Mouse (Mus musculus) CH12.LX (cell line): ENCODE results near the gene Wnk2. TPM values are rescaled to one million over a fixed set of nuclear protein-coding genes. Genes with fewer than 3 reads are reported as not detected.

ENCODE experiments used
- DNase-seq: peaks from one replicate; pipeline ENCODE4 v3.0.0-alpha.2; 2013; ENCODE audit errors: extremely low read depth
- H3K27ac ChIP-seq: 2 replicates; pipeline ENCODE4 v1.5.1; 2012; ENCODE audit warnings: low read depth, mild to moderate bottlenecking, control low read depth, moderate library complexity; ENCODE audit not compliant: insufficient read depth
- H3K27me3 ChIP-seq: replicated peaks from 2 replicates; pipeline ENCODE3; 2012; ENCODE audit warnings: inconsistent platforms
- H3K36me3 ChIP-seq, 2 experiments: replicated peaks in 1 of 2; 2 replicates each; pipeline versions ENCODE3 to v1.6.1; 2012; ENCODE audit warnings: inconsistent platforms in 1 of 2, low read length in 1 of 2, mild to moderate bottlenecking in 1 of 2, mixed read lengths in 1 of 2, moderate library complexity in 1 of 2; ENCODE audit not compliant: control insufficient read depth in 1 of 2, insufficient read depth in 1 of 2
- H3K4me1 ChIP-seq, 2 experiments: 2 replicates each; pipeline ENCODE4 v1.6.1; 2012; ENCODE audit warnings: inconsistent platforms in 1 of 2, moderate library complexity in 1 of 2; ENCODE audit not compliant: insufficient read depth in 2 of 2, control insufficient read depth in 1 of 2
- H3K4me2 ChIP-seq: 2 replicates; pipeline ENCODE4 v1.6.1; 2012; ENCODE audit warnings: low read depth, mild to moderate bottlenecking, control low read depth; ENCODE audit not compliant: poor library complexity, insufficient read depth, severe bottlenecking
- H3K4me3 ChIP-seq, 3 experiments: fragments of 150-350 bp in 1 of 3; sonication (generic) in 1 of 3; replicated peaks in 1 of 3; 2 replicates each; pipeline versions ENCODE3 to v1.5.1; 2011 to 2012; ENCODE audit warnings: low read depth in 2 of 3, low read length in 2 of 3, mild to moderate bottlenecking in 2 of 3, moderate library complexity in 2 of 3, control low read depth in 1 of 3, improper control_type of control experiment in 1 of 3, inconsistent platforms in 1 of 3, mixed read lengths in 1 of 3; ENCODE audit not compliant: poor library complexity in 1 of 3
- H3K79me2 ChIP-seq: replicated peaks from 2 replicates; pipeline ENCODE4 v1.6.1; 2012; ENCODE audit warnings: mild to moderate bottlenecking, moderate library complexity; ENCODE audit not compliant: control insufficient read depth, poor library complexity, insufficient read depth, severe bottlenecking; ENCODE audit errors: extremely low read depth
- H3K9ac ChIP-seq: 2 replicates; pipeline ENCODE4 v1.6.1; 2012; ENCODE audit warnings: low read depth, mild to moderate bottlenecking, control low read depth, moderate library complexity; ENCODE audit not compliant: insufficient read depth
- H3K9me3 ChIP-seq: replicated peaks from 2 replicates; pipeline ENCODE3; 2012; ENCODE audit warnings: low read length, inconsistent platforms, mixed read lengths
- CHD1 ChIP-seq: IDR thresholded peaks from 2 replicates; pipeline ENCODE4 v1.6.1; 2012; ENCODE audit warnings: low read depth, low read length, improper control_type of control experiment, inconsistent platforms
- CHD2 ChIP-seq: IDR thresholded peaks from 2 replicates; pipeline ENCODE4 v1.6.1; 2011; ENCODE audit warnings: low read length, improper control_type of control experiment
- E2F4 ChIP-seq: IDR thresholded peaks from 2 replicates; pipeline ENCODE4 v1.6.1; 2011; ENCODE audit warnings: low read depth, low read length, improper control_type of control experiment; ENCODE audit not compliant: insufficient replicate concordance
- EP300 ChIP-seq: IDR thresholded peaks from 2 replicates; pipeline ENCODE4 v1.6.1; 2011; ENCODE audit warnings: low read length, improper control_type of control experiment
- HCFC1 ChIP-seq: IDR thresholded peaks from 2 replicates; pipeline ENCODE4 v1.6.1; 2012; ENCODE audit warnings: low read depth, mild to moderate bottlenecking, inconsistent platforms, low read length, improper control_type of control experiment
- IRF4 ChIP-seq: IDR thresholded peaks from 2 replicates; pipeline ENCODE4 v1.6.1; 2014; ENCODE audit warnings: low read depth, mild to moderate bottlenecking, inconsistent platforms, low read length, improper control_type of control experiment
- JUN ChIP-seq: IDR thresholded peaks from 2 replicates; pipeline ENCODE4 v1.6.1; 2011; ENCODE audit warnings: low read depth, mild to moderate bottlenecking, low read length, improper control_type of control experiment, moderate library complexity; ENCODE audit not compliant: insufficient read depth
- JUND ChIP-seq: conservative IDR thresholded peaks from 2 replicates; pipeline ENCODE4 v1.6.1; 2011; ENCODE audit warnings: low read depth, low read length, improper control_type of control experiment
- MAX ChIP-seq: IDR thresholded peaks from 2 replicates; pipeline ENCODE4 v1.6.1; 2011; ENCODE audit warnings: low read length, improper control_type of control experiment
- MAZ ChIP-seq: IDR thresholded peaks from 2 replicates; pipeline ENCODE4 v1.6.1; 2012; ENCODE audit warnings: low read depth, mild to moderate bottlenecking, inconsistent platforms, low read length, improper control_type of control experiment, moderate library complexity
- MEF2A ChIP-seq: IDR thresholded peaks from 2 replicates; pipeline ENCODE4 v1.6.1; 2014; ENCODE audit warnings: low read depth, mild to moderate bottlenecking, inconsistent platforms, low read length, improper control_type of control experiment, borderline replicate concordance
- MXI1 ChIP-seq: IDR thresholded peaks from 2 replicates; pipeline ENCODE4 v1.6.1; 2011; ENCODE audit warnings: mild to moderate bottlenecking, low read depth, low read length, improper control_type of control experiment
- MYC ChIP-seq: IDR thresholded peaks from 2 replicates; pipeline ENCODE4 v1.6.1; 2011; ENCODE audit warnings: low read depth, mild to moderate bottlenecking, improper control_type of control experiment, low read length
- NRF1 ChIP-seq: IDR thresholded peaks from 2 replicates; pipeline ENCODE4 v1.6.1; 2014; ENCODE audit warnings: low read depth, mild to moderate bottlenecking, inconsistent platforms, low read length, improper control_type of control experiment, moderate library complexity
- POLR2A ChIP-seq: IDR thresholded peaks from 2 replicates; pipeline ENCODE4 v1.6.1; 2011; ENCODE audit warnings: low read depth, mild to moderate bottlenecking, improper control_type of control experiment, low read length
- POLR2AphosphoS2 ChIP-seq: IDR thresholded peaks from 2 replicates; pipeline ENCODE4 v1.6.1; 2011; ENCODE audit warnings: low read depth, low read length, improper control_type of control experiment
- SIN3A ChIP-seq: IDR thresholded peaks from 2 replicates; pipeline ENCODE4 v1.6.1; 2012; ENCODE audit warnings: low read length, improper control_type of control experiment, inconsistent platforms
- TBP ChIP-seq: conservative IDR thresholded peaks from 2 replicates; pipeline ENCODE4 v1.6.1; 2011; ENCODE audit warnings: low read depth, low read length, improper control_type of control experiment
- UBTF ChIP-seq: IDR thresholded peaks from 2 replicates; pipeline ENCODE4 v1.6.1; 2012; ENCODE audit warnings: low read depth, mild to moderate bottlenecking, inconsistent platforms, low read length, improper control_type of control experiment, moderate library complexity
- ZC3H11A ChIP-seq: IDR thresholded peaks from 2 replicates; pipeline ENCODE4 v1.6.1; 2012; ENCODE audit warnings: low read depth, mild to moderate bottlenecking, inconsistent platforms, low read length, improper control_type of control experiment
- ZKSCAN1 ChIP-seq: IDR thresholded peaks from 2 replicates; pipeline ENCODE4 v1.6.1; 2012; ENCODE audit warnings: low read depth, inconsistent platforms, low read length, improper control_type of control experiment, borderline replicate concordance
- ZMIZ1 ChIP-seq: IDR thresholded peaks from 2 replicates; pipeline ENCODE4 v1.6.1; 2012; ENCODE audit warnings: low read depth, mild to moderate bottlenecking, inconsistent platforms, low read length, improper control_type of control experiment
- ZNF384 ChIP-seq: IDR thresholded peaks from 2 replicates; pipeline ENCODE4 v1.6.1; 2012; ENCODE audit warnings: low read depth, low read length, improper control_type of control experiment, inconsistent platforms
- dilution Hi-C: fragments of 300-500 bp; cut with MboI; formaldehyde crosslinking; loops from 2 replicates; pipeline ENCODE4 v1.14.3; 2020; ENCODE audit warnings: low sequenced_read_pairs; ENCODE audit not compliant: extremely low pct_unique_long_range_greater_than_20kb, extremely low pct_ligation_motif_present
- in situ Hi-C: fragments of 300-500 bp; cut with MboI; formaldehyde crosslinking; loops from 3 replicates; pipeline ENCODE4 v1.14.3; 2019; ENCODE audit warnings: low sequenced_read_pairs, low pct_ligation_motif_present, low pct_unique_long_range_greater_than_20kb, mixed read lengths
- polyA plus RNA-seq: library from polyadenylated mRNA; unstranded; fragments of >175 nt; gene quantifications from 2 replicates; pipeline ENCODE4 v1.2.1, GENCODE M21; 2012; ENCODE audit warnings: low read depth; ENCODE audit not compliant: insufficient read length
- total RNA-seq, 2 experiments: library from RNA; depleted of rRNA; stranded (reverse); fragments of 300-350 nt in 1 of 2; fragments of >200 nt in 1 of 2; gene quantifications; 2 replicates each; pipeline ENCODE4 v1.2.3; 2012 to 2014

Gene Wnk2
- total and polyA plus RNA-seq, 3 experiments: 0.04 TPM; not detected in 2

DNA sequence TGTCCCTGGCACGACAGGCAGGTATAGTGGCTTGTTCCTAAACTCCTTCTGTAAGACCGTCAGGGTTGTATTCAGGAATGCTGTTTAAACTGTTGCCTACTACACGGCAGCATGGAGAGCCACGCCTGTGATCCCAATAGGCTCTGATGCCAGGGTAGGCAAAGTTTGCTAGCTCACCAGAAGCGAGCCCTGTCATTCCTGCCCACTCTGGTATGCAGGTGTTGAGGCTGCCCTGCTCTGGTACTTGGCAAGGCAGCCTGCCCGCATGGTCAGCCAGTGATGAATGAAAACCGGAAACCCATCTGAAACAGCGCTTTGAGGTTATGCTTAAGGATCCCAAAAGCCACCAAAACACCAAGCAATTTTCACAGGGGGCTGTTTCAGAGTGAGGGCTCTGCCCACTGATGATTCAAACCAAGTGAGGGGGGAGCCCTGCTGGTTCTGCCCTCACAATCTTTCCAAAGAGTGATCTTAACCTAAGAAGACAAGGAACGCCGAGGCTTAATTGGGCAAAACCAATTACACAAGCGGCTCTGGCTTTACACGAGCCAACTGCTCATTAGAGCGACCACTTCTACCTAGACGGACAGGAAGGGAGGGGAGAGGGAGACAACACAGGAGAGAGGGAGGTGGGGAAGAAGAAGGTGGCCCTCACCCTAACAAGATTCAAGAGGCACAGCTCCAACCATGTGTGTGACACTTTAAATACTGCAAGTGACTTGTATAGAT is 65.5 kb downstream of the Wnk2 start:
- H3K79me2 ChIP-seq: no peaks in the 10 kb centered on the region
- no peak overlapping the region for H3K9ac ChIP-seq
- H3K4me1 ChIP-seq: no peaks in the 10 kb centered on the region
- no peak overlapping the region for H3K4me3 ChIP-seq
- peaks cover 1% of the 10 kb centered on the region for H3K27me3 ChIP-seq
- no peaks in the 10 kb centered on the region for H3K9me3 ChIP-seq
- no peak for DNase-seq
- dilution Hi-C loops: no loop called here
- no peak overlapping the region for H3K4me2 ChIP-seq
- H3K27ac ChIP-seq: no peak overlapping the region
- no peaks in the 10 kb centered on the region for H3K36me3 ChIP-seq
- TF ChIP-seq ZMIZ1 (no peak), SIN3A (no peak), MEF2A (no peak), UBTF (no peak), CHD1 (no peak), EP300 (no peak), IRF4 (no peak), POLR2AphosphoS2 (no peak), MYC (no peak), MAX (no peak), JUN (no peak), ZC3H11A (no peak), TBP (no peak), CHD2 (no peak), NRF1 (no peak)
- TF ChIP-seq, all 38 proteins: peak for 0
- in situ Hi-C loops: no loop called here

DNA sequence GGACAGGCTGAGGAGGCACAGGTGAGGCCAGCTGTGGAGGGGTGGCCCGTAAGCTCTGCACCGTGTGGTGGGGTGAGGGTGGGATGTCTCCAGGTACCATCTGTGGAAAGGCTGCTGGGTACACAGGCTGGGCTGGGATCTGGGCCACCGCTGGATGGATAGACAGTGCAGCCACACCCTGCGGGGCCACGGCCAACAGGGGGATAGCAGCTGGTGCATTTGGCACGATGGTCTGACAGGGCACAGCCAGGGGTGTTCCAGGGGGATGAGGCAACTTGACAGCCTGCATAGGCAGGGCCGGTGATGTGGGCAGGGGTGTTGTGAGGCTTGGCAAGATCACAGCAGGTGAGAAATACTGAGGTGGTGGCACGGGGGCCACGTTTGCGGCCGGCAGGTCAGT is 71.6 kb downstream of the Wnk2 start:
- DNase-seq: no peak
- Histone ChIP-seq H3K9me3 (no peaks in the 10 kb centered on the region), H3K27me3 (peaks cover 6% of the 10 kb centered on the region), H3K27ac (no peak overlapping the region), H3K9ac (no peak overlapping the region), H3K36me3 (no peaks in the 10 kb centered on the region), H3K79me2 (no peaks in the 10 kb centered on the region), H3K4me2 (no peak overlapping the region), H3K4me1 (peaks cover 0 to 9% of the 10 kb centered on the region in 2 experiments; a peak in 2 of 4 replicates), H3K4me3 (no peak overlapping the region)
- dilution Hi-C loops: no loop called here
- in situ Hi-C loops: no loop called here
- TF ChIP-seq MXI1 (no peak), POLR2A (no peak), ZKSCAN1 (no peak), ZNF384 (no peak), JUND (no peak), MAZ (no peak), HCFC1 (no peak), E2F4 (no peak), POLR2AphosphoS2 (no peak)
